Mouse (Mus musculus): ENCODE measurements around the gene Opalin.

- TF ChIP-seq CTCF (IDR thresholded peaks at IDR 0.05; ENCODE audit: low read depth, low read length) = no peak
- no peak for TF ChIP-seq POLR2AphosphoS5 (IDR thresholded peaks at IDR 0.05; ENCODE audit: insufficient replicate concordance, low read depth, low read length)
Observed at GRCm38 (mm10) chr19:41035809-41036551, 40.9 kb downstream of the Opalin start.

Data from G1E (cell line).